Mouse (Mus musculus) neural tube, embryonic 13.5 days (tissue): ENCODE measurements around the gene Phf20. TPM values are rescaled to one million over a fixed set of nuclear protein-coding genes. Genes with fewer than 3 reads are reported as not detected.

Experiments
- ATAC-seq: fragments of 200-750 bp; cut with Nextera tagmentation; 2 replicates; pipeline ENCODE4 v1.8.0; 2017; ENCODE audit warnings: low read depth, mild to moderate bottlenecking, moderate TSS enrichment, moderate library complexity
- H3K27ac ChIP-seq: fragments of 300-500 bp; sonication (generic); replicated peaks from 2 replicates; pipeline ENCODE4 v1.5.1; 2015; ENCODE audit warnings: moderate library complexity, mild to moderate bottlenecking, inconsistent platforms
- H3K27me3 ChIP-seq: fragments of 300-500 bp; sonication (generic); 2 replicates; pipeline ENCODE4 v1.6.1; 2015; ENCODE audit warnings: mild to moderate bottlenecking, inconsistent platforms
- H3K36me3 ChIP-seq: fragments of 300-500 bp; sonication (generic); 2 replicates; pipeline ENCODE4 v1.6.1; 2015; ENCODE audit warnings: mild to moderate bottlenecking, inconsistent platforms
- H3K4me1 ChIP-seq: fragments of 300-500 bp; sonication (generic); replicated peaks from 2 replicates; pipeline ENCODE4 v1.6.1; 2015; ENCODE audit warnings: inconsistent platforms
- H3K4me2 ChIP-seq: fragments of 300-500 bp; sonication (generic); 2 replicates; pipeline ENCODE4 v1.6.1; 2015; ENCODE audit warnings: inconsistent platforms, mild to moderate bottlenecking, moderate library complexity
- H3K4me3 ChIP-seq: fragments of 300-500 bp; sonication (generic); 2 replicates; pipeline ENCODE4 v1.5.1; 2015; ENCODE audit warnings: mild to moderate bottlenecking, inconsistent platforms
- H3K9ac ChIP-seq: fragments of 300-500 bp; sonication (generic); 2 replicates; pipeline ENCODE4 v1.6.1; 2015; ENCODE audit warnings: moderate library complexity, mild to moderate bottlenecking, inconsistent platforms
- H3K9me3 ChIP-seq: fragments of 300-500 bp; sonication (generic); 2 replicates; pipeline ENCODE4 v1.6.1; 2016; ENCODE audit warnings: inconsistent platforms
- WGBS: fragments of 180-500 bp; shearing (Covaris S2); methylation state at CpG from one replicate; pipeline ENCODE4 v1.1.7; 2015; 5-methylcytosine and 5-hydroxymethylcytosine counted together
- polyA plus RNA-seq: library from polyadenylated mRNA; unstranded; fragments of >200 nt; fragmentation: Nextera tagmentation; extraction: Ambion mirVana; gene quantifications from 2 replicates; pipeline ENCODE4 v1.2.1, GENCODE M21; 2015

Phf20 gene
- polyA plus RNA-seq, 1 experiment from 2014 or later: 101 TPM

DNA sequence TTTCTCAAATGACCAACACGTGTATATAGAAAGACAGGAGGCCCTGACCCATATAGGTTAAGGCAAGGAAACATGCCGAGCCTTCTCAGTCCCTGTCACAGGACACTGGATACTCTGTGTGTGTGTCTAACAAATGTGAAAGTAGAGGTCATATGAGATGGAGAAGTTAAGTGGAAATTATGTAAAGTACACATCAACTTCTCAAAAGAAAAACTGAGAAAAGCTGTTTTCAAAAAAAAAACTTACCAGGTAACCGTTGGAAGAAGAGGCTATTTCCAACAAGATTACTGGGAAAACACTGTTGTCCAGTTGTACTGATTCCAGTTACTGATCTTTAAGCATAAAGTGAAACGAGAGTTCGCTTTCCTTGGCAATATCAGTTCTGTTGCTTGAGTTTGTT, 114.7 kb downstream of the Phf20 start:
- WGBS: 95% methylated on average over 5 of the region's 5 CpGs
- peak overlapping the region; percentile 96; the same call in 1 of the 2 replicates for H3K9ac ChIP-seq
- peak overlapping the region; percentile 98; the same call in 1 of the 2 replicates for H3K27ac ChIP-seq

GRCm38 (mm10) chr2:156311441-156311840, 115.2 kb downstream of the Phf20 start:
- H3K4me1 ChIP-seq: peaks cover 18% of the 10 kb centered on the region
- 25% methylated on average over 8 of the region's 8 CpGs for WGBS
- ATAC-seq: no peak
- no peaks in the 10 kb centered on the region for H3K9me3 ChIP-seq
- peak overlapping the region; percentile 98 for H3K27ac ChIP-seq
- H3K4me3 ChIP-seq: peak overlapping the region; percentile 83
- H3K4me2 ChIP-seq: peak overlapping the region; percentile 83
- H3K36me3 ChIP-seq: peaks cover 26% of the 10 kb centered on the region
- peak overlapping the region; percentile 96 for H3K9ac ChIP-seq
- H3K27me3 ChIP-seq: no peaks in the 10 kb centered on the region

More for the DNA sequence above, 114.7 kb downstream of the Phf20 start:
- Histone ChIP-seq H3K36me3 (peaks cover 26% of the 10 kb centered on the region), H3K4me1 (peaks cover 18% of the 10 kb centered on the region), H3K9me3 (no peaks in the 10 kb centered on the region), H3K27me3 (no peaks in the 10 kb centered on the region), H3K4me2 (peak overlapping the region; percentile 83), H3K4me3 (peak overlapping the region; percentile 83; the same call in 1 of the 2 replicates)
- no peak for ATAC-seq

- ATAC-seq: peak; percentile 76
- under 1% methylated on average over 53 of the region's 53 CpGs for WGBS
- Histone ChIP-seq H3K4me1 (peaks cover 18% of the 10 kb centered on the region), H3K4me3 (peak overlapping the region; percentile 83), H3K36me3 (peaks cover 26% of the 10 kb centered on the region), H3K27ac (peak overlapping the region; percentile 98), H3K4me2 (peak overlapping the region; percentile 83), H3K9me3 (no peaks in the 10 kb centered on the region), H3K9ac (peak overlapping the region; percentile 96), H3K27me3 (no peaks in the 10 kb centered on the region)
Observed at GRCm38 (mm10) chr2:156311841-156312291, 115.6 kb downstream of the Phf20 start.

- peaks cover 26% of the 10 kb centered on the region for H3K36me3 ChIP-seq
- no peaks in the 10 kb centered on the region for H3K9me3 ChIP-seq
- WGBS: under 1% methylated on average over 44 of the region's 49 CpGs
- peak within 1 kb of the TSS; percentile 83 for H3K4me2 ChIP-seq
- peak within 1 kb of the TSS; percentile 96 for H3K9ac ChIP-seq
- ATAC-seq: peak; percentile 94
- H3K4me1 ChIP-seq: peaks cover 18% of the 10 kb centered on the region
- H3K27ac ChIP-seq: peak within 1 kb of the TSS; percentile 98
- H3K4me3 ChIP-seq: peak within 1 kb of the TSS; percentile 83
- no peaks in the 10 kb centered on the region for H3K27me3 ChIP-seq
Observed at GRCm38 (mm10) chr2:156312297-156312897, 116.1 kb downstream of the Phf20 start, which contains the start of the genes Cnbd2 and Scand1. Gene Cnbd2 (plus strand): TSS chr2:156312299. Gene Scand1 (minus strand): TSS chr2:156312704.

DNA sequence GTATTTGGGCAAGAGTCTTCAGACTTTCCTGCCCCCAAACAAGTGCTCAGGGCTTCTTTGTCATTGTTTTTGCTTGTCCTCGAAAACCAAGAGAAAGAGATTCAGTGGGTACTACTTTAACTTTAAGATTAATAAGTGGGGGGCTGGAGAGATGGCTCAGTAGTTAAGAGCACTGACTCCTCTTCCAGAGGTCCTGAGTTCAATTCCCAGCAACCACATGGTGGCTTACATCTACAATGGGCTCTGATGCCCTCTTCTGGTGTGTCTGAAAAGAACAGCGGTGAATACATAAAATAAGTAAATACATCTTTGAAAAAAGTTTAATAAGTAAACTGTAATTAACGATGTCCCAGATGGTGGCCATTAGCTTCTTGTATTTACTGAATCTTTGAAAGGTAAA, 116.9 kb downstream of the Phf20 start:
- 61% methylated on average over 3 of the region's 3 CpGs for WGBS
- no peak for ATAC-seq
- H3K9ac ChIP-seq: peak overlapping the region; percentile 96

GRCm38 (mm10) chr2:156314811-156315210, 118.5 kb downstream of the Phf20 start:
- Histone ChIP-seq H3K4me1 (peaks cover 18% of the 10 kb centered on the region), H3K9me3 (no peaks in the 10 kb centered on the region), H3K36me3 (peaks cover 14% of the 10 kb centered on the region; the same call in 1 of the 2 replicates), H3K27me3 (no peaks in the 10 kb centered on the region), H3K4me2 (no peak overlapping the region), H3K9ac (no peak overlapping the region), H3K27ac (no peak overlapping the region), H3K4me3 (no peak overlapping the region)
- ATAC-seq: no peak
- WGBS: 95% methylated on average over 6 of the region's 6 CpGs

More for the DNA sequence above, 116.9 kb downstream of the Phf20 start:
- Histone ChIP-seq H3K4me3 (peak overlapping the region; percentile 83), H3K27me3 (no peaks in the 10 kb centered on the region), H3K27ac (peak overlapping the region; percentile 98), H3K9me3 (no peaks in the 10 kb centered on the region), H3K4me2 (peak overlapping the region; percentile 83), H3K4me1 (peaks cover 18% of the 10 kb centered on the region), H3K36me3 (peaks cover 20% of the 10 kb centered on the region; the same call in 1 of the 2 replicates)

DNA sequence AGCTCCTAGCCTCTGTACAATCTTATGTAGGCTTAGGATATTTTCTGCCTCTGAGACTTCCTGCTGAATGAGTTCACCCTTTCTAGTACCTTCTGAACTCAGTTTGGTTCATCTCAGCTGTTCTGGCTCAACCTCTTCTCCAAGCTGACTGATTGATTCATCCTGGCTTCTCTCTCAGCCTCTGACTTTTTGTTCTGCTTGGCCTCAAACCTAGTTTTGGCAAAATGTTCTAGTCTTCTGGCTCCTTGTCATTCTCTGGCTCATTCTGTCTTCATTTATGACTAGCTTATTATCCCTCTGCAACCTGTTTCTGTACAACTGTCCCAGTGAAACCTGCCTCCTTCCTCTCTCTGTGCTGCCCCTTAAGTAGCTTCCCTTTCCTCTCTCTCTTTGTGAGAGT, 122.2 kb downstream of the Phf20 start:
- H3K9ac ChIP-seq: no peak overlapping the region
- H3K36me3 ChIP-seq: peaks cover 14% of the 10 kb centered on the region
- no peak for ATAC-seq
- no peak overlapping the region for H3K27ac ChIP-seq
- H3K4me3 ChIP-seq: no peak overlapping the region
- H3K4me2 ChIP-seq: no peak overlapping the region
- no peaks in the 10 kb centered on the region for H3K9me3 ChIP-seq
- no peaks in the 10 kb centered on the region for H3K27me3 ChIP-seq
- H3K4me1 ChIP-seq: 0 out of 2 replicates have a peak, but pooled peaks cover 3% of the 10 kb centered on the region

DNA sequence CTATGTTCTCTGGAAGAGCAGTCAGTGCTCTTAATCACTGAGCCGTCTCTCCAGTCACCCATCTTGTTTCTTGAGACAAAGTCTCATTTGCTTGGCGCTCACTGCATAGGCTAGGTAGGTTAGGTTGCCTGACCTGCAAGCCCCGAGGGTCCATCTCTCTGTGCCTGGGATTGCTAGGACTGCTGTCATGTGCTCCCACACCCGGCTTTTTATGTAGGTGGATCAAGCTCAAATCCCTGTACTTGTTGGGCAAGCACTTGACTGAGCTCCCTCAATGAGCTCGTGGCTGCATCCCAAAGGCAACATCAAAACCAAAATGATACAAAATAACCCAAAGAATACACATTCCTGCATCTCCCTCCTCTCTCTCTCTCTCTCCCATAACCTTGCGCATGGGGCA, 125.3 kb downstream of the Phf20 start:
- Histone ChIP-seq H3K27ac (no peak overlapping the region), H3K9ac (no peak overlapping the region), H3K4me1 (0 out of 2 replicates have a peak, but pooled peaks cover 11% of the 10 kb centered on the region), H3K4me3 (no peak overlapping the region), H3K4me2 (no peak overlapping the region), H3K9me3 (no peaks in the 10 kb centered on the region), H3K27me3 (no peaks in the 10 kb centered on the region), H3K36me3 (peaks cover 6% of the 10 kb centered on the region)
- ATAC-seq: no peak
- 91% methylated on average over 6 of the region's 6 CpGs for WGBS

- no peak overlapping the region for H3K9ac ChIP-seq
- H3K9me3 ChIP-seq: no peaks in the 10 kb centered on the region
- WGBS: 77% methylated on average over 6 of the region's 6 CpGs
- no peak overlapping the region for H3K4me3 ChIP-seq
- 0 out of 2 replicates have a peak, but pooled peaks cover 11% of the 10 kb centered on the region for H3K4me1 ChIP-seq
- peaks cover 6% of the 10 kb centered on the region for H3K36me3 ChIP-seq
- ATAC-seq: no peak
- H3K27ac ChIP-seq: no peak overlapping the region
- H3K4me2 ChIP-seq: no peak overlapping the region
- no peaks in the 10 kb centered on the region for H3K27me3 ChIP-seq
Observed at GRCm38 (mm10) chr2:156324116-156324588, 127.9 kb downstream of the Phf20 start.

GRCm38 (mm10) chr2:156324681-156325080, 128.4 kb downstream of the Phf20 start:
- Histone ChIP-seq H3K9ac (no peak overlapping the region), H3K27ac (no peak overlapping the region), H3K9me3 (no peaks in the 10 kb centered on the region), H3K36me3 (peaks cover 6% of the 10 kb centered on the region), H3K27me3 (no peaks in the 10 kb centered on the region), H3K4me3 (no peak overlapping the region), H3K4me2 (no peak overlapping the region), H3K4me1 (0 out of 2 replicates have a peak, but pooled peaks cover 11% of the 10 kb centered on the region)
- ATAC-seq: no peak
- WGBS: 50% methylated on average over 5 of the region's 5 CpGs

DNA sequence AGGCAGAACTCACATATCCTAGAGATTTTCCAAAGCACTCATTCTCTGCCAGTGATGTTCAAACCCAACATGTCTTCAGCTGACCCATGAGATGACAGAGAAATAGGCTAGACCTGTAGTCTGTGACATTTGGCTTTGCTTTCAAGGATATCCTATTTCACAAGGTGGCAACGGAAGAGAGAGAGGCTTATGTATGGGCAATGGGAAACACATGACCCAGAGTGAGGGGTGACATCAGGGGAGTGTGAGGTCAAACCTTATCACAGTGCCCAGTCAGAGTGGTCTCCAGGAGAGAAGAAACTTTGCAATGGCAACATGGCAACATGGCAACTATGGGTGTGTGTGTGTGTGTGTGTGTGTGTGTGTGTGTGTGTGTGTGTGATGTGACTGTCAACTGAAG, 134.4 kb downstream of the Phf20 start:
- H3K4me1 ChIP-seq: no peaks in the 10 kb centered on the region
- ATAC-seq: no peak

GRCm38 (mm10) chr2:156331446-156331965, 135.2 kb downstream of the Phf20 start:
- no peak overlapping the region for H3K27ac ChIP-seq
- 69% methylated on average over 7 of the region's 7 CpGs for WGBS

More for the DNA sequence above, 134.4 kb downstream of the Phf20 start:
- no peaks in the 10 kb centered on the region for H3K27me3 ChIP-seq
- no peak overlapping the region for H3K4me2 ChIP-seq
- WGBS: 89% methylated on average over 1 of the region's 1 CpGs
- no peak overlapping the region for H3K9ac ChIP-seq
- H3K9me3 ChIP-seq: no peaks in the 10 kb centered on the region
- H3K36me3 ChIP-seq: no peaks in the 10 kb centered on the region
- H3K4me3 ChIP-seq: no peak overlapping the region
- H3K27ac ChIP-seq: no peak overlapping the region

More at GRCm38 (mm10) chr2:156331446-156331965, 135.2 kb downstream of the Phf20 start:
- H3K9me3 ChIP-seq: no peaks in the 10 kb centered on the region
- no peak overlapping the region for H3K4me2 ChIP-seq
- H3K4me1 ChIP-seq: no peaks in the 10 kb centered on the region
- ATAC-seq: no peak
- no peak overlapping the region for H3K9ac ChIP-seq
- H3K4me3 ChIP-seq: no peak overlapping the region
- H3K36me3 ChIP-seq: no peaks in the 10 kb centered on the region
- H3K27me3 ChIP-seq: no peaks in the 10 kb centered on the region
